Mouse (Mus musculus) left cerebral cortex, adult 2 months (tissue): Measurements from ENCODE around the gene Fgfbp1. TPM values are rescaled to one million over a fixed set of nuclear protein-coding genes. Genes with fewer than 3 reads are reported as not detected.

Experiments used
- DNase-seq, 2 experiments: peaks; one replicate each; pipeline ENCODE4 v3.0.0; 2021 to 2022; ENCODE audit warnings: low spot score in 2 of 2, mixed read lengths in 1 of 2; ENCODE audit errors: extremely low spot score in 1 of 2
- H3K27ac ChIP-seq: fragments of 200-600 bp; 2 replicates; pipeline ENCODE4 v1.8.1; 2022
- H3K4me3 ChIP-seq: fragments of 200-600 bp; 2 replicates; pipeline ENCODE4 v1.8.1; 2022
- CTCF ChIP-seq: fragments of 200-600 bp; IDR thresholded peaks from 2 replicates; pipeline ENCODE4 v1.8.1; 2022; ENCODE audit warnings: antibody characterized with exemption, mild to moderate bottlenecking, moderate library complexity
- intact Hi-C: fragments of 180-260 bp; cut with DNase I; formaldehyde crosslinking; loops from one replicate; pipeline ENCODE4 v1.15.1; 2025
- long read RNA-seq, 2 experiments: library from polyadenylated mRNA; stranded (forward); transcript quantifications; one replicate each; pipeline ENCODE4 v2.0.0; 2021; ENCODE audit warnings: borderline mapping rate in 2 of 2
- total RNA-seq, 2 experiments: library from RNA; stranded (reverse); gene quantifications; 2 replicates each; pipeline ENCODE4 v1.2.3; 2021

The Fgfbp1 gene
- total RNA-seq: 1 to 10 TPM; 2.4 to 4.8 TPM
- long read RNA-seq, experiment 1, partial matches to known transcripts: 0 of 2 reads
- long read RNA-seq, experiment 1, other reads (novel, unspliced or antisense): 1 of 2 reads
- long read RNA-seq, experiment 2: 0 reads

DNA sequence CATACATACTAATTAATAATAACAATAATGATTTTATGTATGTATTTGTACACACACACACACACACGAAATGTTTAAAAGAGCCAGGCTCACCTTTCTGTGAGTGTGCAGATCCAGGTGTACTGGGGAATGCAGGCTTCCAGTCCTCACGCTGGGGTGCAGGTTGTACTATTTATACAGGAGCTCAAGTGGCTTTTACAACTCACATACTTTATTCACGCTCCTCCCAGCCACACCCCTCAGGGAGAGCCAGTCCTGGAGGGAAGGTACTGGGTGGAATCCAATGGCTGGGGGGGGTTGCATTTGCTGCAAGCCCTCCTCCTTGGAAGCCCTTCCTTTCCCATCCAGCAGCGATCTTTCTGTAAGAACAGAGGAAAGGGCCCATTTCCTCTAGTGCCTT is at the start of gene Fgfbp1:
Gene Fgfbp1, minus strand, starts transcription at position 160 of the 400 bp plus-strand sequence.
- Histone ChIP-seq H3K4me3 (no peak within 1 kb of the TSS), H3K27ac (no peak within 1 kb of the TSS)
- intact Hi-C loops: no loop called here
- no peak for TF ChIP-seq CTCF
- no peak for DNase-seq

DNA sequence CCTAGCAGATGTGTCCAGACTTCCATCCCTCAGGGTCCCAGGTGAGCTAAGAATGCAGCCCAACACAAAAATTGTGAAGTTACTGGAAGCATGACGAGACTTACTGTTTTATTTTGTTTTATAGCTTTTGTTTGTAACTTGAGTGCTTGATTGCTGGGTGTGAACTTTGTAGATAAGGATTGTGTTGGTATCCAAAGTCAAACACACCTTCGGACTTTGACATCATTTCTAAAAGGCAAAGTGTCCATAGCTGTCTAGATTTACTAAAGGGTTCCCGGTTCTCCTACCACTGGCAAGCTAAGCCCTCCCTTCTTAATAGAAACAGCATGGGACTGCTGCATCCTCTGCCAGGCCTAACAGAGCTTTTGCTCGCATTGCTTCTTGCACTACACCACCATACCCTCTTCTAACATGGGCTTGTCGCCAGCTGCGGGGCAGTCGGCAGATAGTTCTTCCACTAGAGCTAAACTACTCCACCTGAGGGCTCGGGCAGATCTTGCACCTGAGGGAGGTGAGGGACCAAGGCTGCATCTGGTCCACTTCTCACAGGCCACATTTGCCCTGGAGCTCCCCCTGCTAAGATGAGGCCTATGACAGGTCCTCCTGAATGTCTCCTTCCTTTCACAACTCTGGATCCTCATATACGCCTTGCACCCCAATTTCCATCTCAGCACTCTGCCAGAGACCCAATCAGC is 16.9 kb upstream of the Fgfbp1 start:
- TF ChIP-seq CTCF: no peak
- no peak for DNase-seq
- intact Hi-C loops: no loop called here
- Histone ChIP-seq H3K27ac (no peak overlapping the region), H3K4me3 (no peak overlapping the region)

DNA sequence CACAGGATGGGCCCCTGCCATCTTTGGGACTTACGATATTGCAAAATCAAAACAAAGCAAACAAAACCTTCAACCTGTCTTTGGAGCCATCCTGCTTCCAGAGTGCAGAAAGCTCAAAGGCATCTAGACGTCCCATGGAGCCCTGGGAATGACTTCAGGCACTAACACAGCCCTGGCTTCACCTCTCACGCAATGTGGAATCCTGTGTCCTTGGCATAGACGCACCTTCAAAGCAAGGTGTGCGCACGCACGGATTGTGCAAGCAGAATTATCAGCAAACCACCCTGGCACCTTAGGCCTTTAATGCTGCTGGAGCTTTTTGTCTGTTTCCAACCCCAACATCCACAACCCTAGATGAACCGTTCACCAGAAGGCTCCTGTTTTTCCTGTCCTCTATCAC is 16.0 kb upstream of the Fgfbp1 start:
- H3K27ac ChIP-seq: no peak overlapping the region
- no peak overlapping the region for H3K4me3 ChIP-seq
- TF ChIP-seq CTCF: no peak
- DNase-seq: no peak
- intact Hi-C loops: no loop called here

DNA sequence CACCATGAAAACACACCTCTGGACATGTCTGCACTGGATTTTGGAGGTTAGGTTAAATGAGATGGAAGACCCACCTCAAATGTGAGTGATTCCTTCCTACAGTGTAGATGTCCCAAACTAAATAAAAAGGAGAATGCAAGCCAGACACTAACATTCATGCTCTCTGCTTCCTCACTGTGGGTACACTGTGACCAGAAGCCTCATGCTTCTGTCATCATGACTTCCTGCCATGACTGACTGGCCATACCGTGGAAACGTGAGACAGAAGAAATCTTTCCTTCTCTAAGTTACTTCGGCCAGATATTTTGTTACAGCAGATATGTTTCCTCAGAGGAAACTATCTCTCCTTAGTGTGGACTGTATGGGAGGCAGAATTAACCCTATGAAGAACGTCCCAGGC is 14.6 kb upstream of the Fgfbp1 start:
- Histone ChIP-seq H3K27ac (no peak overlapping the region), H3K4me3 (no peak overlapping the region)
- DNase-seq: no peak
- TF ChIP-seq CTCF: no peak
- intact Hi-C loops: no loop called here

DNA sequence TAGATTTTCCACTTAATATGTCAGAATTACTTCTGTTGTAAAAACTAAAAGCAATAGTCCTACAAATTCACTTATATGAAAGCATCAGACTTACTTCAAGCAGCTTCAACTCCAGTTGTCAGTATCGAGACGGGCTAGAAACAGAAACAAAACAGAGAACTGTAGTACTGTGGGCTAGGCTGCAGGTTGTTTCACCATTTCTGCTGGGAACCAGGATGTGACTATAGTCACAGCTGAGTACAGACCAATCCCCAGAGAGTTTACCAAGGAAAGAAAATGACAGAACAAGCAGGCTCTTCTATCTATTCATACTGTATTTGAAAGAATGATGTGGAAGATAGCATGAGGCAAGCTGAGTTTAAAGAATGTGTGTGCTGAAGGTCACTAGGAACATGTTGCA is 13.4 kb upstream of the Fgfbp1 start:
- no peak overlapping the region for H3K4me3 ChIP-seq
- intact Hi-C loops: loop anchor here (5.0 kb wide), 1 partner anchor 153 kb away; no protein-coding TSS in a partner anchor
- no peak overlapping the region for H3K27ac ChIP-seq
- DNase-seq: no peak
- TF ChIP-seq CTCF: no peak

DNA sequence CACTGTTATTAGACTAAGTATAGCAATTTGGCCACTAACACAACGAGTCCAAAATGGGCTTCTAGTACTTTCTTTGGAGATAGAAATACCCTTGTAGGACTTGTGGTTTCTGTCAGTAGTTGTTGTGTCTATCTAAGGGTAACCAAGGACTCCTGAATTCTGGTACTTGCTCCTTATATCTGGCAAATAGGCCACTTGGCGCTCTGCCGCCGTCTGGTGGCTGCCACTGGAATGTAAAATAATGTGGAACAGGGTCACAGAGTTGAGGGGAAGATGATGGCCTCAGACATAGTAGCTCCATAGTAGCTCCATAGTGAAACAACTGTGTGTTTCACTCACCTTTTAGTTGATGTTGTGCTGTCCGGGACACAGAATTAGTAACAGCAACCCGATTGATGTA is 8.7 kb upstream of the Fgfbp1 start:
- intact Hi-C loops: loop anchor here (1.0 to 5.0 kb wide), 3 partner anchors 66 to 148 kb away; no protein-coding TSS in a partner anchor
- DNase-seq: peak; percentile 17 to 35
- H3K27ac ChIP-seq: no peak overlapping the region
- peak; percentile 72 for TF ChIP-seq CTCF
- H3K4me3 ChIP-seq: no peak overlapping the region

DNA sequence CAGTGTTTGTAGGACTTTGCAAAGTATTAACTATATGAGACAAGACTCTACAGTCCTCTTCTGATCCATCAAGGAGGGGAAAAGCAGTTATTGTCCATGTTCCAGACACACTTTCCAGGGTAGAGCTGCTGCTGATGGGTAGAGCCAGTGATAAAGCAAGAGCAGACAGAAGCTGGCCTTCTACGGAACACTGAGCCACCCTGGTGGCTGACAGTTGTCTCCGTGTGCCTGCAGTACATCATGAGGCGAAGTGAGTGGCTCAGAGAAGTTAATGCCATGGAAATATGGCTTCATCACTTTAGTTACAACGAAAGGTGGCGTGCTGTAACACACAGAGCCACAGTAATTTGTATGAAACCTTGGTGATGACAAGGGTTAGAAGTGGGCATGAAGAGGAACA is 7.4 kb upstream of the Fgfbp1 start:
- Histone ChIP-seq H3K4me3 (no peak overlapping the region), H3K27ac (no peak overlapping the region)
- no peak for DNase-seq
- peak; percentile 2 for TF ChIP-seq CTCF
- intact Hi-C loops: no loop called here

DNA sequence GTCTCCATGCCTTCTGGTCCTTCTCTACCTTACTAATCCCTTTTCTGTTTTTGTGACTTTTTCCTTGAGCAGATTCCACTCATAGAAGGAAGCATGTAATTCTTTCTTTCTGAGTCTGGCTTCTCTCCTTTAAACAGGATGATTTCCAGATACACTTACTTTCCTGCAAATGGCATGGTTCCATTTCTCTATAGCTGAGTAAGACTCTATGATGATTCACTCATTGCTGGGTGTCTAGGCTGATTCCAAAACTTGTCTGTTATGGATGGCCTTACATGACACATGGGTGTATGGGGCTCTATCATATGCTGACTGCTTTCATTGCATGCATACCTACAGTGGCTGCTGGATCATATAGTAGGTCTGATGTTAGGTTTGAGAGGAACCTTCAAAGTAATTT is 4.6 kb upstream of the Fgfbp1 start:
- Histone ChIP-seq H3K4me3 (no peak overlapping the region), H3K27ac (no peak overlapping the region)
- no peak for DNase-seq
- intact Hi-C loops: no loop called here
- no peak for TF ChIP-seq CTCF

DNA sequence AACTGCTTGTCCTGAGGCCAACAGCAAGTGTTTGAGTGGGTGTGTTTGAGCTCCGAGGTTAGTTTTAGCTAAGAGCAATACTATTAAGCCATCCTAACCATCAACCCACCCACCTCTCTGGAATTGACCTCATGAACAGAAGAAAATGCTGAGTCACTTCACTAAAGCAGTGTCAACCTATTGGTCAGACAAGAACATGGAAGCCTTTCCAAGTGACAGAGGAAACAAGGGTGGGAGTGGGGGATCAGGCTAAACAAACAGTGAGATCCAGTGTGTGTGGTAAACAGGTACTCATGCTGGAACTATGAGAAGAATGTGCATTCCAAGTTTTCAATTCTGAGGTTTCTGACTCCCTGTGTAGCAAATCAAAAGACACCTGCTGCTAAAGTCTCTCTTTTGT is 1.3 kb upstream of the Fgfbp1 start:
- intact Hi-C loops: no loop called here
- Histone ChIP-seq H3K4me3 (no peak overlapping the region), H3K27ac (no peak overlapping the region)
- DNase-seq: no peak
- TF ChIP-seq CTCF: no peak

DNA sequence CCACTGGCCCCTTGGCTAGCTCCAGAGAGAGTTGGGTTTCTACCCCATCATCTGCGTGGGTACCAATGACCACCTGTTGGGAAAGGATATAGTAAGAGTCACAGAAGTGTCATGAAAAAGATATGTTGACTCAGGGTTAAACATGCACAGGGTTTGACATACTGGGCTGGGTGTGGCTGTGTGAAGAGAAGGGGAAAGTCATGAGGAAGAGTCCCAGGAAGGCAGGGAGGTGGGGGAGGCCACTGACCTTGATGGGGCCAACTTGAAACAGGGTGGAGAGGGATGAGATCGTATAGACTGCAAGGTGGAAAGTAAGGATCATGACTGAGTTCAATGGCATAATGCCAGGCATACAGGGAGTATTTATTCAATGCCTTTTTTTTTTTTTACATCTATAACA is 1.2 kb downstream of the Fgfbp1 start:
- no peak for TF ChIP-seq CTCF
- DNase-seq: no peak
- Histone ChIP-seq H3K4me3 (no peak overlapping the region), H3K27ac (no peak overlapping the region)
- intact Hi-C loops: no loop called here

DNA sequence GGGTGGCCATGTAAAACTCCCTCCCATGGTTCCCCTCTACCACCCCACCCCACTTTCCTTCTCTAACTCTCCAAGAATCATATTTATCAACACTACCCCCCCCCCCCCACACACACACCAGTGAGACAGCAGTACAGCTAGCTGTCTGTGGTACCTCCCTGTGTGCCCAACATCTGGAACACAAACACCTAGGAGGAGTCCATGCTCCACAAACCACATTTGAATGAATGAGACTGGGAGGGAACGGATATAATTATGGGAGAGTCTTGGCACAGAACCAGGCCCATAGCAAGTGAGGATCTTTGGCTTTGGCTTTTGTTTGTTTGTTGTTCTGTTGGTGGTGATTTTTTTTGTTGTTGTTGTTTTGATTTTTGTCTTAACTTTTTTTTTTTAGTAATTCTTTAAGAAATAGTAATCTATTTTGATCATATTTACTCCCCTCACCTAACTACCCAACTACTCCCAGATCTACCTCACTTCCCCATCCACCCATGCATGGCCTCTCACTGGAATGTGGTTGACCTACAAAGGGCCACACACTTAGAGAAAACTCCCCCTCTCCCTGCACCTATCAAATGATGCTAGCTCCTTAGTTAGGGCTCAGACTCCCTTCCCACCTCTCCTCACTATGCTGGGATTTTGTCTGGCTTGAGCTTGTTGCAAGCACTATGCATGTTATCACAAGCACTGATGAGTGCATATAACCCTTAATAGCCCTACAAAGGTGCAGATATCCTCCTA is 4.6 kb downstream of the Fgfbp1 start:
- intact Hi-C loops: no loop called here
- no peak for DNase-seq

DNA sequence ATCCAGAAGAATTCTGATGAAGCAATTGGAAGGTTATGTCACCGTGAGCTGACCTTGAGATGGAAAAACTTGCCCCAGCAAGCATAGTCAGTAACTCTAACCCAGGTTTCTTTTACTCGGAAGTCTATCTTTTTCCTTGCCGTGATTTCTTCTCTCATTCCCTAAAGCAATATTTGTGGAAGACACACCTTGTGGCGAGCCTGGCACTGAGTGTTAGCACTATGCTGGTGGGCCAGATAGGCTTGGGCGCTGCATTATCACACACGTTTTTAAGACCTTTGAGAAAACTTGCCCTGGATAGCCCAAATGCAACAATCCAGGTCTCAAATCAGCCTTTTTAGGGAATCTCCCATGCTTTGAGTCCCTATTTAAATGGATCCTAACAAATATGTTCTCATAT is 7.4 kb downstream of the Fgfbp1 start:
- DNase-seq: no peak

More for the DNA sequence above, 4.6 kb downstream of the Fgfbp1 start:
- no peak for TF ChIP-seq CTCF
- Histone ChIP-seq H3K4me3 (no peak overlapping the region), H3K27ac (no peak overlapping the region)

DNA sequence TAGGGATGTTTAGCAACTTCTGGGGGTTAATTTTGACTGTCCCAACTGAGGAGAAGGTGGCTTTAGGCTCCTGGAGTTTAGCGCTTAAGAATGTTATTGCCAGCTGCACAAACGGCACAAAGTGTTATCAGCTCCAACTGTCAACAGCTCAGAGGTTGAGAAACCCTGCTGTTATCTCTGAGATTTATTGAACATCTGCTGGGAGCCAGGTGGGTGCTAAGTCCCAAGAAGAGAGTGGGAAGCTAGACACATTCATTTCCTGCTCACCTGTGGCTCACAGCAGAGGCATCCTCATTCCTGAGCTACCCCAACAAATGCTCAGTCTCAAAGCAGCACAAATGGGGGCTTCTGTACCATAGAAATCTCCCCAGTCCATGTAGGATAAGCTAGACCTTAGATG is 10.4 kb downstream of the Fgfbp1 start:
- no peak for TF ChIP-seq CTCF
- intact Hi-C loops: no loop called here

More for the DNA sequence above, 7.4 kb downstream of the Fgfbp1 start:
- no peak overlapping the region for H3K4me3 ChIP-seq
- intact Hi-C loops: no loop called here
- H3K27ac ChIP-seq: no peak overlapping the region
- TF ChIP-seq CTCF: no peak

More for the DNA sequence above, 10.4 kb downstream of the Fgfbp1 start:
- no peak for DNase-seq
- no peak overlapping the region for H3K27ac ChIP-seq
- no peak overlapping the region for H3K4me3 ChIP-seq
